Mouse (Mus musculus) regulatory T cell (primary cell): ENCODE data around the gene Zdhhc11.
"Not testable (repeated sequence)": the region's sequence is repeated elsewhere in the genome, so short reads cannot be mapped to it uniquely, and the experiment has no call there.

Source experiments
- in situ Hi-C: fragments of 300-600 bp; cut with MboI, MseI; formaldehyde crosslinking; loops from one replicate; pipeline ENCODE4 v1.15.1; 2025; ENCODE audit warnings: high pct_unique_total_duplicates

Gene Zdhhc11

GRCm38 (mm10) chr13:74001492-74001891 is 37.8 kb downstream of the Zdhhc11 start:
- in situ Hi-C loops, result no loop called here

GRCm38 (mm10) chr13:74006881-74007280 is 43.2 kb downstream of the Zdhhc11 start:
- in situ Hi-C loops, result not testable (repeated sequence)

GRCm38 (mm10) chr13:74008216-74008615 is 44.6 kb downstream of the Zdhhc11 start:
- in situ Hi-C loops, result not testable (repeated sequence)

GRCm38 (mm10) chr13:74008948-74009718 is 45.5 kb downstream of the Zdhhc11 start, which contains the start of gene Tppp:
Tppp (plus strand) TSS chr13:74009407.
- in situ Hi-C loops, result no loop called here

- in situ Hi-C loops, result no loop called here
Measured at GRCm38 (mm10) chr13:74009791-74010614, 46.4 kb downstream of the Zdhhc11 start.

- in situ Hi-C loops, result no loop called here
Measured at GRCm38 (mm10) chr13:74010678-74011077, 47.0 kb downstream of the Zdhhc11 start.

- in situ Hi-C loops, result no loop called here
Measured at GRCm38 (mm10) chr13:74015908-74016307, 52.3 kb downstream of the Zdhhc11 start.

- in situ Hi-C loops, result no loop called here
Measured at GRCm38 (mm10) chr13:74017426-74017825, 53.8 kb downstream of the Zdhhc11 start.

- in situ Hi-C loops, result not testable (repeated sequence)
Measured at GRCm38 (mm10) chr13:74019006-74019405, 55.4 kb downstream of the Zdhhc11 start.

- in situ Hi-C loops, result loop anchor here (5.0 kb wide), 1 partner anchor 53 kb away; no protein-coding TSS in a partner anchor
Measured at GRCm38 (mm10) chr13:74025151-74026081, 61.8 kb downstream of the Zdhhc11 start.

- in situ Hi-C loops, result loop anchor here (5.0 kb wide), 1 partner anchor 54 kb away; no protein-coding TSS in a partner anchor
Measured at GRCm38 (mm10) chr13:74026215-74026614, 62.6 kb downstream of the Zdhhc11 start.

- in situ Hi-C loops, result loop anchor here (5.0 kb wide), 1 partner anchor 56 kb away; no protein-coding TSS in a partner anchor
Measured at GRCm38 (mm10) chr13:74028116-74028515, 64.5 kb downstream of the Zdhhc11 start.

- in situ Hi-C loops, result loop anchor here (5.0 kb wide), 1 partner anchor 57 kb away; no protein-coding TSS in a partner anchor
Measured at GRCm38 (mm10) chr13:74029013-74029412, 65.4 kb downstream of the Zdhhc11 start.

- in situ Hi-C loops, result no loop called here
Measured at GRCm38 (mm10) chr13:74030691-74031090, 67.0 kb downstream of the Zdhhc11 start.

GRCm38 (mm10) chr13:74031133-74031532 is 67.5 kb downstream of the Zdhhc11 start:
- in situ Hi-C loops, result no loop called here

GRCm38 (mm10) chr13:74034756-74035155 is 71.1 kb downstream of the Zdhhc11 start:
- in situ Hi-C loops, result no loop called here

GRCm38 (mm10) chr13:74035776-74036175 is 72.1 kb downstream of the Zdhhc11 start:
- in situ Hi-C loops, result no loop called here

GRCm38 (mm10) chr13:74039926-74040325 is 76.3 kb downstream of the Zdhhc11 start:
- in situ Hi-C loops, result no loop called here
